Mouse (Mus musculus): Measurements from ENCODE around the gene Npcd. TPM values are rescaled to one million over a fixed set of nuclear protein-coding genes. Genes with fewer than 3 reads are reported as not detected.
A peak's percentile ranks its signal among the peaks of the same experiment; 100 is the strongest.

Npcd gene
- polyA plus RNA-seq, 1 experiment = 3.2 TPM

DNA sequence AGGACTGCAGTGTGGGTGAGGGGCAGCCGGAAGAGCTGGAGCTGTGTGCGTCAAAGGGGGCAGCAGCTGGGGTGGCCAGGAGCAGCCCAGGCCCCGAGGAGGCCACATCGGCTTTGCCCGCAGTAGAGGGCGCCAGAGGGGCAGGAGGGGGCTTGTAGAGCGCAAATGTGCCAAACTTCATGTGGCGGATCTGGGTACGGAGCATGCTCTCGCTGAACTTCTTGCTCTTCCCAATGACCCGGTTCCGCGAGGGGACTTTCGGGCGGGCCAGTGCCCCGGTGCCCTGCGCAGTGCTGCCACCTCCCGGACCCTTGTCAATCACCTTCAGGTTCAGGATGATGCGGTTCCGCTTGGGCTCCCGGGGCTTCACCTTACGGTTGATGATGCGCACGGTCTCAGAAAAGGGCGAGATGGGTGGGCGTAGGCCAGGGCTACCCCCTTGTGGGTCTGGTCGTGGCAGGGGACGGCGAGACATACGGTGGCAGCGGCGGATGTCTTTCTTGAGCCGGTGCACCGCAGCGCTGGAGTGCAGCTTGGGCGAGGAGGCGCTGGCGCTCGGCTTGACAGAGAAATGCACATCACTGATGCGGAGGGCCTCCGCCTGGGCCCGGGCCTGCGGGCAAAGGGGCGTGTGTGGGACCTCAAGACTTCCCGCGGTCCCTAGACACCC is 5.5 kb downstream of the Npcd start:
- no peak overlapping the region for H3K4me3 ChIP-seq
- H3K27me3 ChIP-seq (ENCODE audit: control insufficient read depth, insufficient read depth, insufficient read length) = no peaks in the 10 kb centered on the region
- H3K4me2 ChIP-seq (ENCODE audit: low read depth) = no peak overlapping the region
- TF ChIP-seq POLR2AphosphoS2 (IDR thresholded peaks at IDR 0.05; ENCODE audit: insufficient read length, low read depth) = no peak
- TF ChIP-seq REST (IDR thresholded peaks at IDR 0.05; ENCODE audit: insufficient read depth, insufficient read length) = no peak
- TF ChIP-seq POLR2A (IDR thresholded peaks at IDR 0.05; ENCODE audit: insufficient read length, low read depth) = no peak
- no peak for TF ChIP-seq MAX (IDR thresholded peaks at IDR 0.05; ENCODE audit: low read depth)
- TF ChIP-seq E2F4 (IDR thresholded peaks at IDR 0.05; ENCODE audit: insufficient read depth) = no peak
- no peak for TF ChIP-seq TCF12 (IDR thresholded peaks at IDR 0.05; ENCODE audit: insufficient read depth, poor library complexity, severe bottlenecking)
- TF ChIP-seq CEBPB (IDR thresholded peaks at IDR 0.05; ENCODE audit: insufficient read depth, poor library complexity, severe bottlenecking) = no peak
- no peak for TF ChIP-seq MYOD1 (IDR thresholded peaks at IDR 0.05; ENCODE audit: control insufficient read depth in 1 of 3, insufficient read length in 2 of 3, low read depth in 2 of 3)
- TF ChIP-seq TCF3 (IDR thresholded peaks at IDR 0.05; ENCODE audit: insufficient read length, low read depth) = no peak
- TF ChIP-seq SRF (IDR thresholded peaks at IDR 0.05; ENCODE audit: control insufficient read depth, insufficient read length, low read depth) = no peak
- TF ChIP-seq MYOG (IDR thresholded peaks at IDR 0.05; ENCODE audit: control insufficient read depth in 1 of 3, insufficient read depth in 1 of 3, insufficient read length in 2 of 3, low read depth in 2 of 3) = no peak
- TF ChIP-seq USF1 (IDR thresholded peaks at IDR 0.05; ENCODE audit: low read depth) = no peak
- H3K79me2 ChIP-seq (ENCODE audit: control insufficient read depth, insufficient read depth) = peaks cover 13% of the 10 kb centered on the region
- H3ac ChIP-seq (ENCODE audit: control insufficient read depth, insufficient read length) = no peak overlapping the region
- H3K36me3 ChIP-seq (ENCODE audit: control insufficient read depth, insufficient read depth) = no peaks in the 10 kb centered on the region

- Histone ChIP-seq H3K79me2 (ENCODE audit: control insufficient read depth, insufficient read depth) (peaks cover 7% of the 10 kb centered on the region), H3K4me3 (no peak overlapping the region), H3ac (ENCODE audit: control insufficient read depth, insufficient read length) (no peak overlapping the region), H3K36me3 (ENCODE audit: control insufficient read depth, insufficient read depth) (no peaks in the 10 kb centered on the region), H3K27me3 (ENCODE audit: control insufficient read depth, insufficient read depth, insufficient read length) (no peaks in the 10 kb centered on the region), H3K4me2 (ENCODE audit: low read depth) (no peak overlapping the region)
- no peak for TF ChIP-seq USF1 (IDR thresholded peaks at IDR 0.05; ENCODE audit: low read depth)
- no peak for TF ChIP-seq SRF (IDR thresholded peaks at IDR 0.05; ENCODE audit: control insufficient read depth, insufficient read length, low read depth)
- no peak for TF ChIP-seq MYOG (IDR thresholded peaks at IDR 0.05; ENCODE audit: control insufficient read depth in 1 of 3, insufficient read depth in 1 of 3, insufficient read length in 2 of 3, low read depth in 2 of 3)
Observed at GRCm38 (mm10) chr15:79827778-79828210, 6.2 kb downstream of the Npcd start.

DNA sequence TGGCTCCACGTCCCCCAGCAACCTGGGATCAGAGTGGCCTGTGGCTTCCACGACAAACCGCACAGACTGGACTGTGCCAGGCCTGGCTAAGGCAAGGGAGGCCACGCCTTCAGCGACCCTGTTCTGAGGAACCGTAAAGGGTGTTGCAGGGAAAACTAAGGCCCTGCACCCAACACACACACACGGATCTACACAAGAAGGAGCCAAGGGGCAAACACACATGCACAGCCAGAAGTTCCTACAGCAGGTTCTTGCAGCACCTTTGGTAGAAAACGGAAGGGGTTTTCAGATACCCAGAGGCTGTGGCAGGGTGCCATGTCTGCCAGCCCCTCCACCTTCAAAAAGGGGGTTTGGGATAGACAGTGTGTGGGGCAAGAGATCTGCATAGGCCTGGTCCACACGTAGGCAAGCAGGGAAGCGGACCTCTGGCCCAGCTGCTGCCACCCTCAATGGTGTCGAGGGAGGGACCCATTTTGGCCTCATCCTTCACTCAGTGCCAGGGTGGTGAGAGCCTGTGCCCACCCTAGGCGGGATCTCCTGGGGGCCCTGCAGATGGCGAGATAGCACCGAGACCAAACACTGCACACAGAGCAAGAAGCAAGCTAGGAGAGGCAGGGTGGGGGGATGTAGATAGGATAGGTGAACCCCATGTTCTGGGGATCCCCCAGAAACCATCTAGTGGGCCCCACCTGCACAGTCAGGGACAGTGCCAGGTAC is 6.8 kb downstream of the Npcd start:
- no peak overlapping the region for H3K4me2 ChIP-seq (ENCODE audit: low read depth)
- H3ac ChIP-seq (ENCODE audit: control insufficient read depth, insufficient read length) = no peak overlapping the region
- H3K79me2 ChIP-seq (ENCODE audit: control insufficient read depth, insufficient read depth) = peaks cover 1% of the 10 kb centered on the region
- H3K36me3 ChIP-seq (ENCODE audit: control insufficient read depth, insufficient read depth) = no peaks in the 10 kb centered on the region
- TF ChIP-seq MYOD1 (IDR thresholded peaks at IDR 0.05; ENCODE audit: control insufficient read depth in 1 of 3, insufficient read length in 2 of 3, low read depth in 2 of 3) (no peak), MAX (IDR thresholded peaks at IDR 0.05; ENCODE audit: low read depth) (no peak), POLR2AphosphoS2 (IDR thresholded peaks at IDR 0.05; ENCODE audit: insufficient read length, low read depth) (no peak), TCF12 (IDR thresholded peaks at IDR 0.05; ENCODE audit: insufficient read depth, poor library complexity, severe bottlenecking) (no peak), CEBPB (IDR thresholded peaks at IDR 0.05; ENCODE audit: insufficient read depth, poor library complexity, severe bottlenecking) (no peak), MYOG (IDR thresholded peaks at IDR 0.05; ENCODE audit: control insufficient read depth in 1 of 3, insufficient read depth in 1 of 3, insufficient read length in 2 of 3, low read depth in 2 of 3) (no peak), SRF (IDR thresholded peaks at IDR 0.05; ENCODE audit: control insufficient read depth, insufficient read length, low read depth) (no peak), POLR2A (IDR thresholded peaks at IDR 0.05; ENCODE audit: insufficient read length, low read depth) (no peak), REST (IDR thresholded peaks at IDR 0.05; ENCODE audit: insufficient read depth, insufficient read length) (no peak), TCF3 (IDR thresholded peaks at IDR 0.05; ENCODE audit: insufficient read length, low read depth) (no peak), USF1 (IDR thresholded peaks at IDR 0.05; ENCODE audit: low read depth) (no peak)
- H3K27me3 ChIP-seq (ENCODE audit: control insufficient read depth, insufficient read depth, insufficient read length) = no peaks in the 10 kb centered on the region
- H3K4me3 ChIP-seq = no peak overlapping the region

GRCm38 (mm10) chr15:79826221-79826935 is 7.7 kb downstream of the Npcd start:
- TF ChIP-seq TCF3 (IDR thresholded peaks at IDR 0.05; ENCODE audit: insufficient read length, low read depth) (no peak), POLR2AphosphoS2 (IDR thresholded peaks at IDR 0.05; ENCODE audit: insufficient read length, low read depth) (peak; percentile 16)
- Histone ChIP-seq H3K4me3 (no peak overlapping the region), H3K27me3 (ENCODE audit: control insufficient read depth, insufficient read depth, insufficient read length) (no peaks in the 10 kb centered on the region), H3ac (ENCODE audit: control insufficient read depth, insufficient read length) (no peak overlapping the region), H3K79me2 (ENCODE audit: control insufficient read depth, insufficient read depth) (no peaks in the 10 kb centered on the region), H3K36me3 (ENCODE audit: control insufficient read depth, insufficient read depth) (no peaks in the 10 kb centered on the region), H3K4me2 (ENCODE audit: low read depth) (no peak overlapping the region)

Data from myocyte (in vitro differentiated cells).